14 mouse cellular contexts compared by ENCODE assay signal in the genomic region with DNA sequence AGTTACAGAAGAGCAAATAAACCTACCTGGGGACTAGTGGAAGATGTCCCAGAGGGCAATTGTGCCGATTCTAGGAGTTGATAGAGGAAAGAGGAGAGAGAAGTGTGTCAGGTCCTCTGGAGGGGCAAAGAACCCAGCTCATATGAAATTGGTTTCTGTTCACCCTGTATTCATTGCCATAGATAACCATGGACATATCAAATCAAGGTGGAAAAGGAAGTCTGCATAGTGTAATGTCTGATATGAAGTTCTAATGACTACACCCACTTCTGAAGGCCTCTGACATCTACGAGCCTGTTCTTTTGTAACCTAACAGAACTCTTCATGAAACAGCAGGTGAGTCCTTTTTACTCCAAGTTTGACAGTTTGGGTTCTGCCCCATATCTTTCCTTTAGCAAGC. TPM values are rescaled to one million over a fixed set of nuclear protein-coding genes. Genes with fewer than 3 reads are reported as not detected.
DNase-seq lines count a peak whose midpoint lies in the region; ATAC-seq and TF ChIP-seq lines count a peak whose summit lies in the region.
"Had no signal": no experiment of that assay in that cellular context is flagged by ENCODE, and none has a peak within 500 bp of the region (broad histone marks: within the 10 kb centered on the region; RNA-seq: fewer than 3 reads in every experiment).

No protein-coding gene starts in this region.

- DNase-seq in heart, adult 11 months, result no peak
- DNase-seq in lung, postnatal 0 days (ENCODE audit: low spot score), result no peak
- DNase-seq in lung, postnatal 14 days, result no peak
- no peak for DNase-seq in thymus, adult 2 months
- DNase-seq in B cell, adult 2 months, result no peak
- DNase-seq: adrenal gland, postnatal 25 days; cerebellum, adult 11 months; kidney, adult 18-20 months; spleen, adult 18-20 months had no signal

- no peak for ATAC-seq in heart, embryonic 13.5 days (ENCODE audit: extremely low read depth, insufficient number of reproducible peaks, low FRiP score, low TSS enrichment)
- no peak for ATAC-seq in lung, postnatal 0 days
- ATAC-seq in limb, embryonic 15.5 days (ENCODE audit: insufficient number of reproducible peaks, low FRiP score, low TSS enrichment, low read depth), result no peak
- ATAC-seq in stomach, embryonic 16.5 days (ENCODE audit: insufficient read depth, low FRiP score), result no peak
- ATAC-seq: forebrain, embryonic 14.5 days; Patski had no signal

- TF ChIP-seq POLR2A in thymus, adult 2 months (IDR thresholded peaks at IDR 0.05; ENCODE audit: control insufficient read depth, extremely low read depth, insufficient read depth, low read length, poor library complexity), result no peak

- H3K36me3 ChIP-seq in heart, embryonic 13.5 days, result peaks cover 10% of the 10 kb centered on the region
- H3K36me3 ChIP-seq in lung, postnatal 0 days (ENCODE audit: insufficient read depth, low read length), result no peaks in the 10 kb centered on the region
- H3K36me3 ChIP-seq in limb, embryonic 15.5 days, result no peaks in the 10 kb centered on the region
- H3K36me3 ChIP-seq in stomach, embryonic 16.5 days (ENCODE audit: control insufficient read depth, insufficient read depth, low read length), result no peaks in the 10 kb centered on the region
- H3K36me3 ChIP-seq in thymus, adult 2 months (ENCODE audit: control insufficient read depth, insufficient read depth, low read length), result no peaks in the 10 kb centered on the region

- peaks cover 36% of the 10 kb centered on the region for H3K4me1 ChIP-seq in heart, embryonic 13.5 days
- peaks cover 4% of the 10 kb centered on the region; the same call in 1 of the 2 replicates for H3K4me1 ChIP-seq in lung, postnatal 0 days (ENCODE audit: insufficient read depth, low read depth, low read length)
- H3K4me1 ChIP-seq in limb, embryonic 15.5 days, result peaks cover 25% of the 10 kb centered on the region
- peaks cover 23% of the 10 kb centered on the region for H3K4me1 ChIP-seq in stomach, embryonic 16.5 days (ENCODE audit: control insufficient read depth, insufficient read depth, low read length)
- peaks cover 5% of the 10 kb centered on the region for H3K4me1 ChIP-seq in thymus, adult 2 months (replicated peaks; ENCODE audit: control insufficient read depth, insufficient read depth, low read length)

- H3K9me3 ChIP-seq in heart, embryonic 13.5 days, result no peaks in the 10 kb centered on the region; the same call in 1 of the 2 replicates
- no peaks in the 10 kb centered on the region for H3K9me3 ChIP-seq in lung, postnatal 0 days (ENCODE audit: low read length)
- no peaks in the 10 kb centered on the region for H3K9me3 ChIP-seq in limb, embryonic 15.5 days
- H3K9me3 ChIP-seq in stomach, embryonic 16.5 days (replicated peaks; ENCODE audit: control insufficient read depth, low read length), result no peaks in the 10 kb centered on the region

- no peaks in the 10 kb centered on the region for H3K27me3 ChIP-seq in heart, embryonic 13.5 days (replicated peaks)
- H3K27me3 ChIP-seq in lung, postnatal 0 days (replicated peaks; ENCODE audit: insufficient read depth, low read length), result no peaks in the 10 kb centered on the region
- H3K27me3 ChIP-seq in limb, embryonic 15.5 days, result no peaks in the 10 kb centered on the region
- no peaks in the 10 kb centered on the region for H3K27me3 ChIP-seq in stomach, embryonic 16.5 days (ENCODE audit: control insufficient read depth, insufficient read depth, low read length)
- no peaks in the 10 kb centered on the region for H3K27me3 ChIP-seq in thymus, adult 2 months (ENCODE audit: control insufficient read depth, insufficient read depth, low read length)
- H3K27me3 ChIP-seq: Patski had no signal

- no peak for TF ChIP-seq EP300 in lung, postnatal 0 days (IDR thresholded peaks at IDR 0.05)

- H3K9ac ChIP-seq in heart, embryonic 13.5 days, result peak overlapping the region; percentile 100
- no peak overlapping the region for H3K9ac ChIP-seq in lung, postnatal 0 days (replicated peaks; ENCODE audit: low read depth)
- H3K9ac ChIP-seq in limb, embryonic 15.5 days, result no peak overlapping the region
- H3K9ac ChIP-seq in stomach, embryonic 16.5 days (ENCODE audit: low read length), result peak overlapping the region; percentile 97

- no peak for TF ChIP-seq CTCF in lung, postnatal 0 days (IDR thresholded peaks at IDR 0.05)
- TF ChIP-seq CTCF in thymus, adult 2 months (IDR thresholded peaks at IDR 0.05; ENCODE audit: borderline replicate concordance, control insufficient read depth, extremely low read depth, insufficient read depth, low read length, poor library complexity), result no peak

- H3K27ac ChIP-seq in heart, embryonic 13.5 days (replicated peaks), result peak overlapping the region; percentile 100
- peak overlapping the region; percentile 100; the same call in 1 of the 2 replicates for H3K27ac ChIP-seq in lung, postnatal 0 days (ENCODE audit: low read length)
- 0 out of 2 replicates have a peak overlapping the region, but pooled peaks have one; percentile 100 for H3K27ac ChIP-seq in limb, embryonic 15.5 days
- H3K27ac ChIP-seq in stomach, embryonic 16.5 days (ENCODE audit: low read length), result peak overlapping the region; percentile 95
- no peak overlapping the region for H3K27ac ChIP-seq in thymus, adult 2 months (ENCODE audit: control insufficient read depth, insufficient read depth, low read length)

- no peak overlapping the region for H3K4me3 ChIP-seq in heart, embryonic 13.5 days
- no peak overlapping the region for H3K4me3 ChIP-seq in lung, postnatal 0 days (ENCODE audit: low read depth, low read length)
- no peak overlapping the region for H3K4me3 ChIP-seq in limb, embryonic 15.5 days
- no peak overlapping the region for H3K4me3 ChIP-seq in stomach, embryonic 16.5 days (replicated peaks; ENCODE audit: low read length)
- H3K4me3 ChIP-seq in thymus, adult 2 months (ENCODE audit: control insufficient read depth, insufficient read depth, low read length), result no peak overlapping the region

- 67% methylated on average over 2 of the region's 2 CpGs for WGBS in heart, embryonic 13.5 days
- WGBS in lung, postnatal 0 days, result 65% methylated on average over 2 of the region's 2 CpGs
- WGBS in limb, embryonic 15.5 days, result 69% methylated on average over 2 of the region's 2 CpGs
- 71% methylated on average over 2 of the region's 2 CpGs for WGBS in stomach, embryonic 16.5 days
- 87% methylated on average over 2 of the region's 2 CpGs for WGBS in thymus, adult 2 months

- peak overlapping the region; percentile 79 for H3K4me2 ChIP-seq in heart, embryonic 13.5 days
- H3K4me2 ChIP-seq in lung, postnatal 0 days (replicated peaks; ENCODE audit: low read depth, low read length), result no peak overlapping the region
- H3K4me2 ChIP-seq in limb, embryonic 15.5 days, result no peak overlapping the region
- H3K4me2 ChIP-seq in stomach, embryonic 16.5 days (ENCODE audit: low read depth, low read length), result no peak overlapping the region

RNA-seq across cellular contexts. Expression of gene Myl12a, which starts 1.0 kb away (rescaled TPM):
- 728 and 793 TPM in 2 replicates for polyA plus RNA-seq in heart, embryonic 13.5 days (2015; fragmentation: Nextera tagmentation; extraction: Ambion mirVana)
- polyA plus RNA-seq in lung, postnatal 0 days (2015; fragmentation: Nextera tagmentation; extraction: Ambion mirVana), result 1,283 and 1,300 TPM in 2 replicates
- polyA plus RNA-seq in limb, embryonic 15.5 days (2015; fragmentation: Nextera tagmentation; extraction: Ambion mirVana), result 682 and 757 TPM in 2 replicates
- polyA plus RNA-seq in stomach, embryonic 16.5 days (2015; fragmentation: Nextera tagmentation; extraction: Ambion mirVana), result 524 and 584 TPM in 2 replicates
- polyA plus RNA-seq in thymus, adult 2 months (2012; rRNA removed), result 121 and 144 TPM in 2 replicates

RNA-seq across cellular contexts. Expression of gene Myom1, which starts 1.3 kb away (rescaled TPM):
- polyA plus RNA-seq in heart, embryonic 13.5 days (2015; fragmentation: Nextera tagmentation; extraction: Ambion mirVana), result 156 and 169 TPM in 2 replicates
- polyA plus RNA-seq in lung, postnatal 0 days (2015; fragmentation: Nextera tagmentation; extraction: Ambion mirVana), result 9.2 and 12.7 TPM in 2 replicates
- 18.3 and 36.2 TPM in 2 replicates for polyA plus RNA-seq in limb, embryonic 15.5 days (2015; fragmentation: Nextera tagmentation; extraction: Ambion mirVana)
- polyA plus RNA-seq in stomach, embryonic 16.5 days (2015; fragmentation: Nextera tagmentation; extraction: Ambion mirVana), result 15.7 and 21.1 TPM in 2 replicates
- polyA plus RNA-seq in thymus, adult 2 months (2012; rRNA removed), result 1.9 and 6.8 TPM in 2 replicates

Comparison
In these comparisons a context has a peak if more than half of its experiments do, and no peak if none do; other contexts are left out.
1. H3K9ac ChIP-seq: peak in heart, embryonic 13.5 days (single experiment) and stomach, embryonic 16.5 days (single experiment); none in lung, postnatal 0 days (single experiment) and limb, embryonic 15.5 days (single experiment).